Mouse (Mus musculus) embryonic facial prominence, embryonic 14.5 days (tissue): ENCODE measurements around the gene Slc25a39. TPM values are rescaled to one million over a fixed set of nuclear protein-coding genes. Genes with fewer than 3 reads are reported as not detected.
A peak's percentile ranks its signal among the peaks of the same experiment; 100 is the strongest.

ENCODE experiments used
- ATAC-seq: fragments of 200-750 bp; cut with Nextera tagmentation; 2 replicates; pipeline ENCODE4 v1.8.0; 2017; ENCODE audit warnings: low read depth, moderate number of reproducible peaks, moderate TSS enrichment
- DNase-seq: peaks from one replicate; pipeline ENCODE4 v3.0.0-alpha.2; 2015; ENCODE audit warnings: low spot score
- H3K27ac ChIP-seq: fragments of 300-500 bp; sonication (generic); replicated peaks from 2 replicates; pipeline ENCODE4 v1.5.1; 2014; ENCODE audit warnings: low read depth, mild to moderate bottlenecking, low read length, moderate library complexity
- H3K27me3 ChIP-seq: fragments of 300-500 bp; sonication (generic); replicated peaks from 2 replicates; pipeline ENCODE4 v1.6.1; 2014; ENCODE audit warnings: low read length; ENCODE audit not compliant: control insufficient read depth, insufficient read depth
- H3K36me3 ChIP-seq: fragments of 300-500 bp; sonication (generic); 2 replicates; pipeline ENCODE4 v1.6.1; 2014; ENCODE audit warnings: low read length, mixed read lengths; ENCODE audit not compliant: control insufficient read depth, insufficient read depth
- H3K4me1 ChIP-seq: fragments of 300-500 bp; sonication (generic); 2 replicates; pipeline ENCODE4 v1.6.1; 2014; ENCODE audit warnings: antibody characterized with exemption, low read length; ENCODE audit not compliant: control insufficient read depth, insufficient read depth
- H3K4me2 ChIP-seq: fragments of 300-500 bp; sonication (generic); 2 replicates; pipeline ENCODE4 v1.6.1; 2014; ENCODE audit warnings: low read depth, mild to moderate bottlenecking, low read length, moderate library complexity, mixed read lengths
- H3K4me3 ChIP-seq: fragments of 300-500 bp; sonication (generic); 2 replicates; pipeline ENCODE4 v1.5.1; 2014; ENCODE audit warnings: low read depth, mild to moderate bottlenecking, low read length
- H3K9ac ChIP-seq: fragments of 300-500 bp; sonication (generic); 2 replicates; pipeline ENCODE4 v1.6.1; 2014; ENCODE audit warnings: low read depth, mild to moderate bottlenecking, low read length, moderate library complexity, mixed read lengths
- H3K9me3 ChIP-seq: fragments of 300-500 bp; sonication (generic); 2 replicates; pipeline ENCODE4 v1.6.1; 2016; ENCODE audit warnings: low read length; ENCODE audit not compliant: control insufficient read depth
- WGBS: fragments of 180-500 bp; shearing (Covaris S2); extraction: QIAGEN DNeasy Blood & Tissue Kit; methylation state at CpG from one replicate; pipeline ENCODE4 v1.1.7; 2014; 5-methylcytosine and 5-hydroxymethylcytosine counted together
- microRNA-seq: library from miRNA; unstranded; fragments of <30 nt; microRNA quantifications from one replicate; pipeline ENCODE4, GENCODE M21; 2016; ENCODE audit warnings: borderline number of aligned reads
- polyA plus RNA-seq: library from polyadenylated mRNA; unstranded; fragments of >200 nt; fragmentation: Nextera tagmentation; extraction: Ambion mirVana; gene quantifications from 2 replicates; pipeline ENCODE4 v1.2.1, GENCODE M21; 2014

Slc25a39 gene
- polyA plus RNA-seq, 1 experiment from 2014 or later, result 190 TPM

DNA sequence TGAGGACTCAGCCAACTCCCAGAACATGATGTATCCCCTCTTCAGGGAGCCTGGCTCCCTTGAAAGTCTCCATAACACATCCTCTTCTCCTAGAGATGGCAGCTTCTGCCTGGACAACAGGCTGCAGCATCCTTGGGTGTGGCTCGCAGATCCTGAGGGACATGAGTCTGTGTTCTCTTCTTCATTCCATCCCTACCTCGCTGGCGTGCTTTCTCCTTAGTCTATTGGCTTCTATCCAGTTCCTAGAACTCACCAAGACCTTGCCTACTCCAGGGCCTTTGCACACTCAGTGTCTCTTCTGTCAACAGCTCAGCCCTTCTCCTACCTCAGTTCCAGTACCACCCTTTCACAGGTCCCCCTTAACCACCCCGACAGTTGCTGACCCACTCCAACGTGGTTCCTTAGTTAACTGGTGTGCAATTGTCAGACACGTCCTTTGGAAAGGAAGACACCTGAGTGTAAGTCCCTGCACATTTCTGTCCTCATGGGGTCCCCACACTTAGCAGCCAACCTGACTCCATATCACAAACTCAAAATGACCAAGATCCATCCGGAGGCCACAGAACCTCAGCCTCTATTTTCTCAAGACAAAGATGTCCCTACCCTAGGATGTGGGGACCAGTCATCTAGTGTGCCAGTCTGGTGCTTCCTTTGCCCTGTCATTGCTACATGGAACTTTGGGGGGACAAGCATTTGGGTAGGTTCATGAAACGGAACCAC lies 45.8 kb downstream of the Slc25a39 start:
- DNase-seq (no peak), ATAC-seq (no peak)
- no peaks in the 10 kb centered on the region for H3K27me3 ChIP-seq
- H3K4me2 ChIP-seq, result no peak overlapping the region
- H3K4me1 ChIP-seq, result no peaks in the 10 kb centered on the region
- H3K9me3 ChIP-seq, result no peaks in the 10 kb centered on the region
- H3K4me3 ChIP-seq, result no peak overlapping the region
- H3K36me3 ChIP-seq, result no peaks in the 10 kb centered on the region
- H3K9ac ChIP-seq, result no peak overlapping the region
- 87% methylated on average over 8 of the region's 8 CpGs for WGBS
- no peak overlapping the region for H3K27ac ChIP-seq

DNA sequence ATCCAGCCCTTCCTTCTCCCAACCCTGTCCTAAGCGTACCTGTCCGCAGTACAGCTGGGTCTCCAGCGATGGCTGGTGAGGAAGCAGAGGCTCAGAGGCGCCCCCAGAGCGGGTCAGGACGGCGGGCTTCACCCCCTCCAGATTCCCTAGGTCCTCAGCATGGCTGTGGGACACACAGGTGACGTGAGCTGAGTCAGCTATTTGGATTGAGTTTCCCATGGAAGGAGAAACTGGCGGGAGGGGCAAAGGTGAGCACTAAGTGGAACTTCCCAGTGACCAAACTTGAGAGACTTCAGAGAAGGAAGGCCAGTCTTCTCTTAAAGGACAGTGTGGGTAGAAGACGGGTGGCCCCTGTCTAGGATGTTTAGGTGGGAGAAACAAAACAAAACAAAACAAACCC lies 49.4 kb downstream of the Slc25a39 start:
- DNase-seq (no peak), ATAC-seq (no peak)
- Histone ChIP-seq H3K4me3 (no peak overlapping the region), H3K9ac (no peak overlapping the region), H3K27ac (no peak overlapping the region), H3K4me1 (no peaks in the 10 kb centered on the region), H3K36me3 (no peaks in the 10 kb centered on the region), H3K4me2 (no peak overlapping the region), H3K9me3 (no peaks in the 10 kb centered on the region), H3K27me3 (no peaks in the 10 kb centered on the region)
- 70% methylated on average over 10 of the region's 10 CpGs for WGBS

DNA sequence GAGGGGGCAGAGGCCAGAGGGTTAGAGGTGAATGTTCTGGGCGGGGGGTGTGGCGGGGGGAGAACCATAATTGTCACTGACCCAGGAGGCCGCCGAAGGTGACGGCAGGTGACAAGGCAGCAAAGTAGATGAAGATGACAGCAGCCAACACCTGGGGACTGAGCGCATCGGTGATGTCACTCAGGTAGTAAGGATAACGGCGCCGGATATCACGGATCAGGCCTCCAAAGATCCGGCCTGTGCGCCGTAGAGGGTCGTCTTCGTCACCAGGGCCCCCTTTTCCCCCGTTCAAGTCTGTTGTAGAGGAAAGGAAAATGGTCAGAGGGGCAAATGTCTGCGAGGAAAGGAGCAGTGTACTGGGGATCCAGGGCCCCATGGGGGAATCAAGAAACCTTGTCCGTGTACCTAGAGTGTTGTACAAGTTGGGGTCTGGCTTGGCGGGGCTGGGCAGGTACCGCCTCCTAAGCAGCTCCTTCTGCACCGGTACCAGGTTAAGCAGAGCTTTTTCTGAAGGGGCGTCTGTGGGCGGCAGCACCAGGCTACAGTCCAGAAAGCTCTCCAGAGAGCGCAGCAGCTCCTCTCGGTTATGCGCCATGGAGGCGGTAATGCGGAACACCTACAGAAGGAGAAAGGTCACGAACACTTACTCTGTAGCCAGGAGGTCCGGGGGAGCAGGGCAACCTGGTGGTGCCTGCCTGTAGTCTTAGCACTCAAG lies 51.0 kb downstream of the Slc25a39 start:
- H3K9me3 ChIP-seq, result no peaks in the 10 kb centered on the region
- DNase-seq (no peak), ATAC-seq (no peak)
- 72% methylated on average over 31 of the region's 31 CpGs for WGBS
- H3K4me2 ChIP-seq, result no peak overlapping the region
- H3K4me1 ChIP-seq, result no peaks in the 10 kb centered on the region
- no peak overlapping the region for H3K27ac ChIP-seq
- H3K36me3 ChIP-seq, result no peaks in the 10 kb centered on the region
- H3K9ac ChIP-seq, result no peak overlapping the region
- no peak overlapping the region for H3K4me3 ChIP-seq
- no peaks in the 10 kb centered on the region for H3K27me3 ChIP-seq

DNA sequence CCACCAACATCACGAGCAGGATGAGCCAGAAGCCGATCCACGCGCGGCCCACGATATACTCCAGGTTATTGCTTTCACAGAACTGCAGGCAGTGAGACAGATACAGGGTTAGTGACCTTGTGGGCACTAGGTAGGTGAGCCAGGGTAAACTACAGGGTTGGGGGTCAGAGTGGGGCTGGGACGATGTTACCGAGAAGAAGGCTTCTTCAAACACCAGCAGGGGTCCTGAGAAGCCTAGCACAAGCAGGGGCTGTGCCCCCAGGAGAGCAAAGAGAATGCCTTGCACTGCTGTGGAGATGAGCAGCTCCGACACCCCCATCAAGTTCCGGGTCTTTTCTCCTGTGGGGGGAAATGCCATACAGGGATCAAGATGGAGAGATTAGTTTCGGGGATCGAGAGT lies 51.6 kb downstream of the Slc25a39 start:
- H3K4me3 ChIP-seq, result no peak overlapping the region
- H3K27me3 ChIP-seq, result no peaks in the 10 kb centered on the region
- no peak overlapping the region for H3K27ac ChIP-seq
- no peak overlapping the region for H3K4me2 ChIP-seq
- H3K9ac ChIP-seq, result no peak overlapping the region
- no peaks in the 10 kb centered on the region for H3K4me1 ChIP-seq
- H3K36me3 ChIP-seq, result no peaks in the 10 kb centered on the region
- ATAC-seq (no peak), DNase-seq (no peak)
- no peaks in the 10 kb centered on the region for H3K9me3 ChIP-seq
- WGBS, result 79% methylated on average over 12 of the region's 12 CpGs

DNA sequence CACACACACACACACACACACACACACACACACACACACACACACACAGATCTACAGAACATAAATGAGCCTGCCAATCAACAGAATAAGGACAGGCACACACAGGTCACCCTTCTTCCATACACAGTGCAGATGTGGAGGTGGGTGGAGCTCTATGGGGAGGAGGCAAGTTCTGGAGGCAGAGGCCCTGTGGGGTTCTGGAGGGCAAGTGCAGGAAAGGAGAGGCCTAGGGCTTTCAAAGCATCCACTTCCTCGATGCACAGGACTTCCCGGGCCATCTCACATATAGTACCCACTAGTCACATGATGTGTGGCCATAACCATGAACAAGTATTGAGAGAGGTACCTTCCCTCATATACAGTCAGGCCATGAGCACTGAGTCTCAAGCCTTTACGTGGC lies 52.2 kb downstream of the Slc25a39 start:
- H3K9me3 ChIP-seq, result no peaks in the 10 kb centered on the region
- ATAC-seq (no peak), DNase-seq (no peak)
- no peak overlapping the region for H3K4me2 ChIP-seq
- no peak overlapping the region for H3K4me3 ChIP-seq
- WGBS, result 85% methylated on average over 3 of the region's 3 CpGs
- no peak overlapping the region for H3K27ac ChIP-seq
- H3K4me1 ChIP-seq, result no peaks in the 10 kb centered on the region
- no peaks in the 10 kb centered on the region for H3K27me3 ChIP-seq
- no peaks in the 10 kb centered on the region for H3K36me3 ChIP-seq
- no peak overlapping the region for H3K9ac ChIP-seq

DNA sequence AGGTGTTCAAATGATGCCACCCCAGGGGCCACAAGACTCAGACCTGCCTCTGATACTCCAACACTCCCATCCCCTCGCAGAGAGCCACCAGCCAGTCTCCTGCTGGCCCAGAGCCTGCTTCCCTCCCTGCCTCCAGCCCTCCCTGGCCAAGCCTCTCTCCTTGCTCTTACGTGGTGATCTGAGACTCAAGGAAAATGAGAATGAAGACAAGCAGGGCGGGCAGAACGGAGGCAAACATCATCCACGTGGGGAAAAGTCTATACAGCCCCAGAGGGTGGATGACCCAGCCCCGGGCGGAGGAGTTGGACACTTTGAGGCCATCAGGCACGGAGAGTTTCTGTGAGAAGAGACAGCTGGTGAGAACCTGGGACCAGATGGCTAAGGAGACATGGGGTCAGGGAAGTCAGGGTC lies 54.7 kb downstream of the Slc25a39 start:
- Histone ChIP-seq H3K4me3 (no peak overlapping the region), H3K27ac (no peak overlapping the region), H3K4me1 (no peaks in the 10 kb centered on the region), H3K27me3 (no peaks in the 10 kb centered on the region), H3K9me3 (no peaks in the 10 kb centered on the region), H3K9ac (0 out of 2 replicates have a peak overlapping the region, but pooled peaks have one; percentile 14), H3K36me3 (no peaks in the 10 kb centered on the region), H3K4me2 (no peak overlapping the region)
- WGBS, result 35% methylated on average over 8 of the region's 8 CpGs
- no peak for ATAC-seq
- no peak for DNase-seq

Small RNAs within 50 kb of the gene (microRNA-seq; reads per million reads assigned to microRNA genes)
- not detected for gene Mir6930

Other genes starting within 250 kb of the Slc25a39 start
- gene Lsm12, start 222.7 kb downstream of the Slc25a39 start, polyA plus RNA-seq, result 92.9 and 98.4 TPM in 2 replicates
- 27.9 and 29.3 TPM in 2 replicates for gene G6pc3, start 218.3 kb downstream of the Slc25a39 start, polyA plus RNA-seq
- gene Hdac5, start 177.8 kb downstream of the Slc25a39 start, polyA plus RNA-seq, result 44.0 and 47.2 TPM in 2 replicates
- gene BC030867, start 159.1 kb downstream of the Slc25a39 start, polyA plus RNA-seq, result 11.7 and 12.6 TPM in 2 replicates
- gene Asb16, start 139.2 kb downstream of the Slc25a39 start, polyA plus RNA-seq, result 0.25 and 0.33 TPM in 2 replicates
- gene Tmub2, start 123.0 kb downstream of the Slc25a39 start, polyA plus RNA-seq, result 49.8 and 55.9 TPM in 2 replicates
- gene Atxn7l3, start 111.3 kb downstream of the Slc25a39 start, polyA plus RNA-seq, result 19.5 and 20.8 TPM in 2 replicates
- gene Ubtf, start 88.2 kb downstream of the Slc25a39 start, polyA plus RNA-seq, result 73.3 and 83.9 TPM in 2 replicates
- gene Slc4a1, start 41.7 kb downstream of the Slc25a39 start, polyA plus RNA-seq, result 6.0 and 6.8 TPM in 2 replicates
- gene Rundc3a, start 14.5 kb downstream of the Slc25a39 start, polyA plus RNA-seq, result 7.1 and 7.8 TPM in 2 replicates
- gene Grn, start 22.4 kb upstream of the Slc25a39 start, polyA plus RNA-seq, result 121 and 129 TPM in 2 replicates
- gene Fam171a2, start 39.7 kb upstream of the Slc25a39 start, polyA plus RNA-seq, result 6.8 and 10.7 TPM in 2 replicates
- gene Itga2b, start 62.2 kb upstream of the Slc25a39 start, polyA plus RNA-seq, result 6.0 and 6.6 TPM in 2 replicates
- gene Gpatch8, start 148.4 kb upstream of the Slc25a39 start, polyA plus RNA-seq, result 36.1 and 41.2 TPM in 2 replicates
- gene Gm11627, start 171.5 kb upstream of the Slc25a39 start, polyA plus RNA-seq, result 9.5 and 15.7 TPM in 2 replicates
- 41.7 and 48.9 TPM in 2 replicates for gene Fzd2, start 196.4 kb upstream of the Slc25a39 start, polyA plus RNA-seq